Mouse (Mus musculus): ENCODE results near the gene Serpina7. TPM values are rescaled to one million over a fixed set of nuclear protein-coding genes. Genes with fewer than 3 reads are reported as not detected.

The Serpina7 gene
- not detected for polyA plus RNA-seq (2014; fragmentation: Illumina TruSeq; extraction: RNeasy Lipid Tissue Mini Kit (QIAGEN cat#74804))

GRCm38 (mm10) chrX:139085077-139085476, at the start of gene Serpina7:
TSS of gene Serpina7 (minus strand) at chrX:139085236.

GRCm38 (mm10) chrX:139085943-139086342, 907 bp upstream of the Serpina7 start, which contains the start of gene 4930513O06Rik:
TSS of gene 4930513O06Rik (plus strand) at chrX:139086243.

Other genes starting within 250 kb of the Serpina7 start
- 4.8 TPM for gene Nrk, start 170.8 kb downstream of the Serpina7 start, polyA plus RNA-seq (2014; fragmentation: Illumina TruSeq; extraction: RNeasy Lipid Tissue Mini Kit (QIAGEN cat#74804))
- gene 4930513O06Rik, start 1.0 kb upstream of the Serpina7 start, polyA plus RNA-seq (2014; fragmentation: Illumina TruSeq; extraction: RNeasy Lipid Tissue Mini Kit (QIAGEN cat#74804)) = not detected
- not detected for gene 4933428M09Rik, start 94.0 kb upstream of the Serpina7 start, polyA plus RNA-seq (2014; fragmentation: Illumina TruSeq; extraction: RNeasy Lipid Tissue Mini Kit (QIAGEN cat#74804))
- gene Mum1l1, start 124.8 kb upstream of the Serpina7 start, polyA plus RNA-seq (2014; fragmentation: Illumina TruSeq; extraction: RNeasy Lipid Tissue Mini Kit (QIAGEN cat#74804)) = 69.2 TPM
- not detected for gene Trap1a, start 248.4 kb upstream of the Serpina7 start, polyA plus RNA-seq (2014; fragmentation: Illumina TruSeq; extraction: RNeasy Lipid Tissue Mini Kit (QIAGEN cat#74804))

Measured in ovary, adult 10 weeks (tissue).